Mouse (Mus musculus) cerebellum, adult 2 months (tissue): Measurements from ENCODE around the gene Nectin1.

Experiments
- CTCF ChIP-seq: fragments of 200-500 bp; IDR thresholded peaks from 2 replicates; pipeline ENCODE4 v1.5.1; 2011; ENCODE audit warnings: low read depth, mild to moderate bottlenecking, control low read depth, low read length, moderate library complexity, borderline replicate concordance; ENCODE audit not compliant: insufficient read depth
- POLR2A ChIP-seq: fragments of 200-500 bp; IDR thresholded peaks from 2 replicates; pipeline ENCODE4 v1.6.1; 2011; ENCODE audit warnings: low read length, control low read depth, borderline replicate concordance; ENCODE audit not compliant: insufficient read depth

GRCm38 (mm10) chr9:43741277-43741676, 2.5 kb upstream of the Nectin1 start:
- TF ChIP-seq POLR2A (no peak), CTCF (no peak)
